Mouse (Mus musculus) heart, embryonic 10.5 days (tissue): ENCODE results near the gene Rasl2-9. TPM values are rescaled to one million over a fixed set of nuclear protein-coding genes. Genes with fewer than 3 reads are reported as not detected.

Experiments
- DNase-seq: peaks from one replicate; pipeline ENCODE4 v3.0.0-alpha.2; 2017; ENCODE audit warnings: low spot score
- H3K27ac ChIP-seq: fragments of 300-500 bp; sonication (generic); 2 replicates; pipeline ENCODE4 v1.5.1; 2016; ENCODE audit warnings: mild to moderate bottlenecking
- H3K27me3 ChIP-seq: fragments of 300-500 bp; sonication (generic); 2 replicates; pipeline ENCODE4 v1.6.1; 2016; ENCODE audit warnings: mild to moderate bottlenecking; ENCODE audit not compliant: poor library complexity, insufficient read depth, severe bottlenecking
- H3K36me3 ChIP-seq: fragments of 300-500 bp; sonication (generic); 2 replicates; pipeline ENCODE4 v1.6.1; 2016; ENCODE audit warnings: mild to moderate bottlenecking, moderate library complexity
- H3K4me1 ChIP-seq: fragments of 300-500 bp; sonication (generic); 2 replicates; pipeline ENCODE4 v1.6.1; 2016; ENCODE audit warnings: mild to moderate bottlenecking
- H3K4me3 ChIP-seq: fragments of 300-500 bp; sonication (generic); 2 replicates; pipeline ENCODE4 v1.5.1; 2016; ENCODE audit warnings: mild to moderate bottlenecking, moderate library complexity
- H3K9me3 ChIP-seq: fragments of 300-500 bp; sonication (generic); 2 replicates; pipeline ENCODE4 v1.6.1; 2016; ENCODE audit warnings: mild to moderate bottlenecking, moderate library complexity
- WGBS: fragments of 180-500 bp; shearing (Covaris S2); methylation state at CpG from one replicate; pipeline ENCODE4 v1.1.7; 2016; 5-methylcytosine and 5-hydroxymethylcytosine counted together
- microRNA-seq: library from miRNA; unstranded; fragments of <30 nt; microRNA quantifications from one replicate; pipeline ENCODE4, GENCODE M21; 2017
- polyA plus RNA-seq: library from polyadenylated mRNA; unstranded; fragments of >200 nt; fragmentation: Nextera tagmentation; extraction: Ambion mirVana; gene quantifications from 2 replicates; pipeline ENCODE4 v1.2.1, GENCODE M21; 2016

Gene Rasl2-9
- polyA plus RNA-seq, 1 experiment from 2014 or later, result 0.88 TPM

DNA sequence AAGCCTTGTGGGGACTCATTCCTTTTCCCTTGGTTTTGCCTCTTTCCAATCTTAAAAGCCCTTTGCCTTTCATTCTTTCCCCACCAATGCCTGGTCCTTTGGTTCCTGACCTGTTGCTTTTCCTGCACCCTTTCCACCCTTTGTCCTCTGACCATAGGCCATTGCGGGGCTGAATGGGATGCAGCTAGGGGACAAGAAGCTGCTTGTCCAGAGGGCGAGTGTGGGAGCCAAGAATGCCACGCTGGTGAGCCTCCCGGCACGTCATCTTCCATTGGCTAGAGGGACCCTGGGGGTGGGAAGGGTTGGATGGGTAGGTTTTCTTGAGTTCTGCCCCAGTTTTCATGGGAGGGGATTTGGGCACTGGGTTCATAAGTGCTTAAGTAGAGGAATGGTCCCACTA lies 50.8 kb downstream of the Rasl2-9 start:
- DNase-seq, result no peak
- Histone ChIP-seq H3K4me1 (no peaks in the 10 kb centered on the region), H3K9me3 (no peaks in the 10 kb centered on the region), H3K36me3 (peaks cover 91% of the 10 kb centered on the region), H3K27ac (no peak overlapping the region), H3K27me3 (no peaks in the 10 kb centered on the region), H3K4me3 (no peak overlapping the region)
- WGBS, result 97% methylated on average over 5 of the region's 5 CpGs

Small RNA genes within 50 kb of the gene (microRNA-seq; reads per million reads assigned to microRNA genes)
- not detected for gene Gm26217

Other genes starting within 250 kb of the Rasl2-9 start
- 1.3 TPM in 2 replicates for gene Isoc2a, start 248.8 kb downstream of the Rasl2-9 start, polyA plus RNA-seq
- 0.18 and 0.36 TPM in 2 replicates for gene Gm36210, start 219.4 kb downstream of the Rasl2-9 start, polyA plus RNA-seq
- 2.9 and 3.5 TPM in 2 replicates for gene Zfp628, start 210.7 kb downstream of the Rasl2-9 start, polyA plus RNA-seq
- 4.3 and 5.5 TPM in 2 replicates for gene Nat14, start 203.9 kb downstream of the Rasl2-9 start, polyA plus RNA-seq
- 1.2 and 1.6 TPM in 2 replicates for gene Ssc5d, start 200.2 kb downstream of the Rasl2-9 start, polyA plus RNA-seq
- gene Sbk2, start 161.5 kb downstream of the Rasl2-9 start, polyA plus RNA-seq, result 1.8 and 2.3 TPM in 2 replicates
- gene Sbk3, start 154.8 kb downstream of the Rasl2-9 start, polyA plus RNA-seq, result 0.39 and 0.43 TPM in 2 replicates
- 21.6 and 29.2 TPM in 2 replicates for gene Zfp579, start 129.8 kb downstream of the Rasl2-9 start, polyA plus RNA-seq
- gene Zfp524, start 111.5 kb downstream of the Rasl2-9 start, polyA plus RNA-seq, result 10.0 and 11.4 TPM in 2 replicates
- gene Fiz1, start 111.3 kb downstream of the Rasl2-9 start, polyA plus RNA-seq, result 36.1 and 43.5 TPM in 2 replicates
- 0.72 TPM in 1 of 2 replicates, not detected in the other for gene Gm44973, start 110.5 kb downstream of the Rasl2-9 start, polyA plus RNA-seq
- gene Zfp865, start 105.6 kb downstream of the Rasl2-9 start, polyA plus RNA-seq, result 3.8 and 4.4 TPM in 2 replicates
- gene Ccdc106, start 105.4 kb downstream of the Rasl2-9 start, polyA plus RNA-seq, result 1.4 and 4.7 TPM in 2 replicates
- gene 4632433K11Rik, start 91.8 kb downstream of the Rasl2-9 start, polyA plus RNA-seq, result not detected in 2 replicates
- 3.9 and 4.5 TPM in 2 replicates for gene Zfp784, start 87.5 kb downstream of the Rasl2-9 start, polyA plus RNA-seq
- gene Zfp580, start 74.4 kb downstream of the Rasl2-9 start, polyA plus RNA-seq, result 17.6 and 21.4 TPM in 2 replicates
- gene U2af2, start 63.8 kb downstream of the Rasl2-9 start, polyA plus RNA-seq, result 107 and 121 TPM in 2 replicates
- gene Epn1, start 45.7 kb downstream of the Rasl2-9 start, polyA plus RNA-seq, result 53.8 and 57.3 TPM in 2 replicates
- gene Rfpl4, start 9.0 kb downstream of the Rasl2-9 start, polyA plus RNA-seq, result not detected in 2 replicates
- not detected in 2 replicates for gene Vmn1r55, start 23.7 kb upstream of the Rasl2-9 start, polyA plus RNA-seq
- gene Vmn1r56, start 70.8 kb upstream of the Rasl2-9 start, polyA plus RNA-seq, result not detected in 2 replicates
- gene Vmn1r57, start 92.5 kb upstream of the Rasl2-9 start, polyA plus RNA-seq, result not detected in 2 replicates
- not detected in 2 replicates for gene Gm5065, start 224.6 kb upstream of the Rasl2-9 start, polyA plus RNA-seq
- gene Nlrp2, start 225.1 kb upstream of the Rasl2-9 start, polyA plus RNA-seq, result not detected in 2 replicates